Mouse (Mus musculus) adrenal gland, adult 10 weeks (tissue): ENCODE results near the gene Siae. TPM values are rescaled to one million over a fixed set of nuclear protein-coding genes. Genes with fewer than 3 reads are reported as not detected.

Source experiments
- polyA plus RNA-seq: library from polyadenylated mRNA; stranded (reverse); fragments of 350-450 nt; fragmentation: Illumina TruSeq; extraction: RNeasy Lipid Tissue Mini Kit (QIAGEN cat#74804); gene quantifications from one replicate; pipeline ENCODE4 v1.2.3, GENCODE M21; 2014; ENCODE audit warnings: low read depth, low replicate concordance

Siae gene
- polyA plus RNA-seq: 36.4 TPM

GRCm38 (mm10) chr9:37554838-37555748 lies at the start of gene Siae:
Gene Siae, plus strand, starts transcription at chr9:37555698.

GRCm38 (mm10) chr9:37527396-37528224 lies 27.9 kb upstream of the Siae start, which contains the start of gene Esam:
Gene Esam, plus strand, starts transcription at chr9:37528078.

GRCm38 (mm10) chr9:37539170-37540025 lies 16.1 kb upstream of the Siae start, which contains the start of gene Vsig2:
Gene Vsig2, plus strand, starts transcription at chr9:37539255.

GRCm38 (mm10) chr9:37552536-37553293 lies 2.8 kb upstream of the Siae start, which contains the start of gene Nrgn:
Gene Nrgn, minus strand, starts transcription at chr9:37552904.

GRCm38 (mm10) chr9:37613182-37613910 lies 57.8 kb downstream of the Siae start, which contains the start of gene Spa17:
Gene Spa17, minus strand, starts transcription at chr9:37613722.

GRCm38 (mm10) chr9:37656931-37657481 lies 101.5 kb downstream of the Siae start, which contains the start of gene Tbrg1:
Gene Tbrg1, minus strand, starts transcription at chr9:37657312.

GRCm38 (mm10) chr9:37669115-37669514 lies 113.6 kb downstream of the Siae start, which contains the start of gene Panx3:
Gene Panx3, minus strand, starts transcription at chr9:37669235.

Other genes starting within 250 kb of the Siae start
- 5.3 TPM for gene Ccdc15, start 207.3 kb upstream of the Siae start, polyA plus RNA-seq
- gene Hepacam, start 188.3 kb upstream of the Siae start, polyA plus RNA-seq: not detected
- gene Robo4, start 153.8 kb upstream of the Siae start, polyA plus RNA-seq: 3.8 TPM
- gene Robo3, start 122.5 kb upstream of the Siae start, polyA plus RNA-seq: not detected
- 32.6 TPM for gene Msantd2, start 66.4 kb upstream of the Siae start, polyA plus RNA-seq
- 6.1 TPM for gene Esam, start 27.6 kb upstream of the Siae start, polyA plus RNA-seq
- gene Vsig2, start 16.4 kb upstream of the Siae start, polyA plus RNA-seq: 1.9 TPM
- gene Nrgn, start 2.8 kb upstream of the Siae start, polyA plus RNA-seq: not detected
- gene Spa17, start 58.0 kb downstream of the Siae start, polyA plus RNA-seq: 20.2 TPM
- gene Tbrg1, start 101.6 kb downstream of the Siae start, polyA plus RNA-seq: 23.7 TPM
- 0.35 TPM for gene Panx3, start 113.5 kb downstream of the Siae start, polyA plus RNA-seq
- gene Olfr160, start 160.6 kb downstream of the Siae start, polyA plus RNA-seq: not detected
- not detected for gene Olfr874, start 189.4 kb downstream of the Siae start, polyA plus RNA-seq
- not detected for gene Olfr875, start 216.2 kb downstream of the Siae start, polyA plus RNA-seq
- gene Olfr876, start 247.3 kb downstream of the Siae start, polyA plus RNA-seq: not detected